Mouse (Mus musculus): Measurements from ENCODE around the gene Catsperg1. TPM values are rescaled to one million over a fixed set of nuclear protein-coding genes. Genes with fewer than 3 reads are reported as not detected.
"Not testable (repeated sequence)": the region's sequence is repeated elsewhere in the genome, so short reads cannot be mapped to it uniquely, and the experiment has no call there.

Catsperg1 gene
- total RNA-seq (2021) (under 1 TPM; 0.52 to 0.73 TPM), polyA plus RNA-seq (2012; rRNA removed) (0.84 and 1.2 TPM in 2 replicates)
- long read RNA-seq, result 0 reads

DNA sequence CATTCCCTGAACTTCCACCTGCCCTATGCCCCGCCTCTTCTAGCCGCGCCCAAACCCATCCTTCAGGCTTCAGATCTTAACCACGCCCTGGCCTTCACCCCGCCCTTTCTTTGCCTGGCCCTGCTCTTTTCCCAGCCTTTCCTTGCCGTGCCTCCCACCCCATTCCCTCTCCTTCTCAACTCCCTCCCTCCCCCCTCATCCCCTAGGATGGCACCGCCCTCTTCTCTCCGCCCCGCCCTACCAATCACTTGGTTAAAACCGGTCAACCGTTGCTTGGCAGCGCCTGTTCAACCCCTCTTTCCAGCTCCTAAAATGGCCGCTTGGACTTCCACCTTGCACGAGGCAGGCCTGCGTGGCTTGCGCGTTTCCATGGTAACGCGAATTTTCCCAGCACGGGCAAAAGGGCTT, at the start of gene Catsperg1:
TSS of gene Catsperg1 (minus strand) at position 361 of the 408 bp plus-strand sequence.
- no peak for DNase-seq

- DNase-seq, result no peak
These were observed 48.3 kb upstream of the Catsperg1 start for GRCm38 (mm10) chr7:29262151-29262550.

- no peak for DNase-seq
These were observed 46.2 kb upstream of the Catsperg1 start for GRCm38 (mm10) chr7:29259781-29260730.

GRCm38 (mm10) chr7:29257368-29257767, 43.5 kb upstream of the Catsperg1 start:
- no peak for DNase-seq

DNA sequence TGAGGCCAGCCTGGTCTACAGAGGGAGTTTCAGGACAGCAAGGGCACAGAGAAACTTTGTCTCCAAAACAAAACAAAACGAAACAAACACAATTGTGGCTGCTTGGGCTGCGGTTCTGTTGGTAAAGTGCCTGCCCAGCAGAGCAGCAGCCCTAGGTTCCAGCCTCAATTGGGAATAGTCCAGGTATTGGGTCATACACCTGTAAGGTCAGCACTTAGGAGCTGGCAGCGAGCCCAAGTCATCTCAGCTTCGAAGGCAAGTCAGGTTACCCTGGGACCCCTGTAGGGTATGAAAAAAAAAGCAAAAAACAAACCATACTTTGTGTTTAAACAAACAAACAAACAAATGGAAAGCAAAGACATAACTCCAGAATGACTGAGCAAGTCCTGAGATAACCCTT, 42.0 kb upstream of the Catsperg1 start:
- DNase-seq, result no peak

- no peak for DNase-seq
These were observed 40.0 kb upstream of the Catsperg1 start for GRCm38 (mm10) chr7:29253842-29254241.

DNA sequence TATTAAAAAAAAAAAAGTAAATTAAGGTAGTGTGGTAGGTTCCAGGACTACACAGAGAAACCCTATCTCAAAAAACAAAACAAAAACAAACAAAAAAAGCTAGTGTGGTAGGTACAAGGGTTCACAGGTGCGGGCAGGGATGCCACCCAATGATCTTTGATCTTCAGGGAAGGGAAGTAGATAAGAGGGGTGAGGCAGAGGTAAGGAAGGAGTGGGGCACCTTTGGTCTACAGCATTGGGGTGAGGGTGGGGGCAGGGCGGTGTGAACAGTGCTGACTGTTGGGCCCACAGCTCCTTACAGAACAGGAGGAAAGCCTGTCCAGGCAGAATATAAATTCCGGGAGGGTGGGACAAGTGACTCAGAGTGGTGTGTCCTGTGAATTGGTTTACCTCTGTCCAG, 37.3 kb upstream of the Catsperg1 start:
- DNase-seq, result no peak

DNA sequence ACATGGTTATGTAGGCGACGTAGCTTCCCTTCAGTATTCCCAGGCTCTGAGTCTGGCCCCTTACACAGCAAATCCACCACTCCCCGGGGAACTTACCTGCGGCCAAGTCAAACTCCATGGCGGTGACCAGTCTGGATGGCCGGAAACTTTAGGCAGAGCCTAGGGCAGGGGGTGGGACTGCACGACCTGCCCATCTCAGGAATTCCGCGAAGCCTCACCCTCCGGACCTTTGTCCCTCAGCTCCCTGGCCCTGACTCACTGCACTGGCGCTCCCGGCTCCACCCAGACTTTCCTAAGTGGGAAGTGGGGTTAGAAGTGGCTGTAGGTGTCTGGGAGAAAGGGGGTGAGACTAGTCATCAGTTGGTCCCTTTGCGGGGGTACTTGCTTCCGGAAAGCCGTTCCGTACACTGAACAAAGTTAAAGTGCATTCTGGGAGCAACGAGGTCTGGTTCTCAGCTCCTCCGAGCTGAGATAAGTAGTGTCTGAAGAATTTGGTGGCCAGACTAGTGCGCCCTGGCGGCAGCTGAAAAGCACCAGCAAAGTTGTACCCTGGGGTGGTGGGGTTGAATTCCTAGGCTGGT, 34.5 kb upstream of the Catsperg1 start, which contains the start of gene 2200002D01Rik:
TSS of gene 2200002D01Rik (minus strand) at position 206 of the 581 bp plus-strand sequence.
- peak; percentile 74 for DNase-seq

DNA sequence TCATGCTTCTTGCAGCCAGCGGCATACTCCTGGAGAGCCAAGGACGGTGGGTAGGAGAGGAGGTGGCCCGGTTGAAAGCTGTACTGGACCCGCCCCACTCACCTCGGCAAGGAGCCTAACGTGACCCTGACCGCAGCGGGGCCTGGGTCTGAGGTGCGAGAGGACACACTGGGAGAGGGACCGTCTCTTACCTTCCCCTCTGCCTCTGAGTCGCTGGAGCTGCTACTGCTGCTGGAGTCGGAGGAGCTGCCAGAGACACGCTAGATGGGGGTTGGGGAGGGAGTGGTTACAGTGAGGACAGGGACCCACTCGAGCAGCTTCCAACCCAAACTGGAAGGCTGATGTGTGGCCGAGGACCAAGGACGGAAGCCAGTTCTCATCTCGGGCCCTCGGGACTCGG, 33.9 kb upstream of the Catsperg1 start:
- peak; percentile 43 for DNase-seq

- peak; percentile 80 for DNase-seq
These were observed 33.5 kb upstream of the Catsperg1 start for GRCm38 (mm10) chr7:29247314-29247700.

GRCm38 (mm10) chr7:29246619-29247313, 32.9 kb upstream of the Catsperg1 start:
- no peak for DNase-seq

GRCm38 (mm10) chr7:29246015-29246414, 32.2 kb upstream of the Catsperg1 start:
- no peak for DNase-seq

DNA sequence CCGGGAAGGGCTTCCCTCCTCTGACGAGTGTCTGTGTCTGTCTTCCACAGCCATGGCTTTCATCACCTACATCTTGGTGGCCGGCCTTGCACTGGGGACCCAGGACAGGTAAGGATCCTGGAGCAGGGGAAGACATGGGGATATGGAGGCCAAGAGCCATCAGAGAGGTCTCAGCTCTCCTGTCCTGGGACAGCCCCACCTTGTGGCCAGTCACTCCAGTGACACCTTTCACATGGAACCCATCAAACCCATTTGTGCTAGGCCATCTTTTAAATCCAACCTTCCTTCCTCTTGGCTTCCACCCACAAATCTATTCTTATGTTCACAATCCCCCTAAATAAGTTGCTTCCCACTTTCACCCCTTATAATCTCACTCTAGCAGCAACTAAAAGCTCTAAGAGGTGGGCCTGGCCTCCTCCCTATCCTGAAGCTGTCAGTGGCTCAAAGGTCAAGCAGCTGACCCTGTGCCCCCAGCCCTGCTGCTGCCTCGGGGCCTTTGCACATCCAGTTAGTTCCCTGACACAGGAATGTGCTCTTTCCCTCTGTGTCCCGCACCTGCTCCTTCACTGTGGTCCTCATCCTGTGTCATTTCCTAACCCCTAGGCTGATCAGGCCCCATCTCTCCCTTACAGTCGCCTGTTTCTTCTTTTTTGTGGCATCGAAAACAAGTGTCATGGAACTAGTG, 31.0 kb upstream of the Catsperg1 start:
- DNase-seq, result no peak

DNA sequence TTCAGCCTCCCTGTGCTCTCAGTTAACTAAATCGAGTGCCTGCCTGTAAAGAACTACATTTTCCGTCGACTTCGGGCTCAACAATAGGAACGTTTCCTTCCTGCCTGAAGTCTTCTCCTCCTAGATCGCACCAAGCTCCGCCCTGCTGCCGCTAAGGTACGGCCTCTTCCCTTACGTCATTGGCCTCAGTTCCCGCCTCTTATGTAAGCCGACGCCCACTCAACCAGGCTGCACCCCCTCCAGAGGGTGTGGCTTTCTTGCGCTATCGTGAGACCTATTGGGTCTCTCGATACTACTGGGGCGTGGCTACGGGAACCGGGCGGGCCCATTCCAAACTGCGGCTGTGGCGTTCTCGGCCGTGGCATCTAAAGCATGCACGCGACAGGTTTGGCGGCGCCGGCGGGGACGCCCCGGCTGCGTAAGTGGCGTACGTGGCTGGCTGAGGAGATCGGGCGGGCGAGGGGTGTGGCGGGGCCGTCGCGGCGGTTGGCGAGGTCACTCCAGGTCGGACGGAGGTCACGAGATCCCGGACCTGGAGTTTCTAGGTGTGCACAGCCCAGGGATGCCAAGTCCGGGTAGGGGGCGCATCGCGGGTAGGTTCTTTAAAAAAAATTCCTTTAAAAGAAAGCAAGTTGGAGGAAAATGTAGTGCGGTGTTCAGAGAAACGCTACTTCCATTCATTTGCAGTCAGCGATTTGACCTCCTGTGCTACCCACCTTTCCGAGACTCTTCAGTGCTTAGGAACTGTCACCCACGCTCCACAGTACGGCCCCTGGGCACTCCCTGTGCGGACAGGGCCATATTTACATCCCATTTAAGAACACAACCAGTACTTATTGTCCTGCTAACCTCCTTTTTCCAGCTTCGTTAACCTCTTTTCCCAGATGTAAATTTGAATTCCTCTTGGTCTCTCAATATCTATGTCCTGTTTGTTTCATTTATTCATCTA, 24.5 kb upstream of the Catsperg1 start, which contains the start of gene Yif1b:
TSS of gene Yif1b (plus strand) at position 311 of the 949 bp plus-strand sequence.
- peak; percentile 99 for DNase-seq

DNA sequence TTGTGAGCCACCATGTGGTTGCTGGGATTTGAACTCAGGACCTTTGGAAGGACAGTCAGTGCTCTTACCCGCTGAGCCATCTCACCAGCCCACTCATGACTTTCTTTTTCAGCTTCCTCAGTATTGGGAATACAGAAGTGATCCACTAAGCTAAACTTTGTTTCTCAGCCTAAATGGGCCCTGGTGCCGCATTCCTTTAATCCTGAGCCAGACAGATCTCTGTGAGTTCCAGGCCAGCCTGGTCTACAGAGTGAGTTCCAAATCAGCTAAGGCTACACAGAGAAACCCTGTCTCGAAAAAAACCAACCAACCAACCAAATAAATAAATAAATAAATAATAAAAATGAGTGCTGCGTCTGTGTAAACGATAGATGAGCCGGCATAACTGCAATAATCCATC, 23.8 kb upstream of the Catsperg1 start:
- not testable (repeated sequence) for DNase-seq

GRCm38 (mm10) chr7:29236593-29236992, 22.8 kb upstream of the Catsperg1 start:
- no peak for DNase-seq

- DNase-seq, result no peak
These were observed 20.8 kb upstream of the Catsperg1 start for GRCm38 (mm10) chr7:29234661-29235060.

- no peak for DNase-seq
These were observed 19.9 kb upstream of the Catsperg1 start for GRCm38 (mm10) chr7:29233745-29234144.

DNA sequence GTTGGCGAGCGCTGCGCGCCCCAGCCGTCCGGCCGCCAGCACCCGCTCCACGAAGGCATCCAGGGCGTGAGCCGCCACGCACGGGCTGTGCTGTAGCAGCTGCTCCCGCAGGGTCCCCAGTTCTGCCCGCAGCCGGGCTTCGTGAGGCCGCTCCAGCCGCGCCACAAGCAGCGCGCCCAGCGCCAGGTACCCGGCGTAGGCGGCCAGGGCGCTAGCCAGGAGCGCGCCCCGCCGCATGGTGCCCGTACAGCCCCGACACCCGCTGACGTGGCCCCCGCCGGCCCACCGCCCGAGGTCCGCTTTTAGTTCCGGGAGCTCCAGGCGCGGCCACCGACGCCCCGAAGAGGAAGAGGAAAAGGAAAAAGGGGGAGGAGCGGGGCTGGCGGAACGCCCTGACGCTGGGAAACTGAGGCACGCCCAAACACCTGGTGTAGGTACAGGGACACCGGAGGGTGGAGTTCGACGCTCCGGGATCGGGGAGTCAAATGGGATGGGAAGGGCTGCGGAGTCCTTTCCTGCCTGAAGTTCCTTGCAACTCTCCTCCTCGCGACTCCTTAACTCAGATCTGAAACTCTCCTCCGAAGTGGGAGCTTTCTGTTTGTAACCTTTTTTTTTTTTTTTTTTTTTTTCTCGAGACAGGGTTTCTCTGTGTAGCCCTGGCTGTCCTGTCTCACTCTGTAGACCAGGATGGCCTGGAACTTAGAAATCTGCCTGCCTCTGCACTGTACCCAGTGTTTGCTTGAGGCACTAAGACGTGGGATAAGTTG, 18.6 kb upstream of the Catsperg1 start, which contains the start of gene Kcnk6:
TSS of gene Kcnk6 (minus strand) at position 269 of the 767 bp plus-strand sequence.
- peak; percentile 52 for DNase-seq

DNA sequence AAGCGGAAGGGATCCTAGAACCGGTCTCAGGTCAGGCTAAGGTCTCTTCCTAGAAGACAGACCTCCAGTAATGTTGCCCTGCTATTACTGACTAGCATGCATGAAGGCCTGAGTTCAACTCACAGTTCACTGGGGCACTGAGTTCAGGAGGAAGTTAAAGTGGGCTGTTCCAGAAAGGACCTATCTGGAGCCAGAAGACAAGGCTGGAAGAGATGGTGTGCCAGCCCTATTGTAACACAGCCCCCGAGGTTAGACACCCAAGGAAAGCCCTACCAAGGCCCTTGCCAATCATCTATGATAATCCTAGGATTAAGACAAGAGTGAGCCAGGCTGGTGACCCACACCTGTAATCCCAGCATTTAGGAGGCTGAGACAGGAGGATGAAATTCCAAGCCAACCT, 17.7 kb upstream of the Catsperg1 start:
- no peak for DNase-seq
